Mouse (Mus musculus): Measurements from ENCODE around the gene Add3. TPM values are rescaled to one million over a fixed set of nuclear protein-coding genes. Genes with fewer than 3 reads are reported as not detected.
"Not testable (repeated sequence)": the region's sequence is repeated elsewhere in the genome, so short reads cannot be mapped to it uniquely, and the experiment has no call there.

Add3 gene
- polyA plus RNA-seq, 1 experiment from 2014 or later, result 98.7 TPM

DNA sequence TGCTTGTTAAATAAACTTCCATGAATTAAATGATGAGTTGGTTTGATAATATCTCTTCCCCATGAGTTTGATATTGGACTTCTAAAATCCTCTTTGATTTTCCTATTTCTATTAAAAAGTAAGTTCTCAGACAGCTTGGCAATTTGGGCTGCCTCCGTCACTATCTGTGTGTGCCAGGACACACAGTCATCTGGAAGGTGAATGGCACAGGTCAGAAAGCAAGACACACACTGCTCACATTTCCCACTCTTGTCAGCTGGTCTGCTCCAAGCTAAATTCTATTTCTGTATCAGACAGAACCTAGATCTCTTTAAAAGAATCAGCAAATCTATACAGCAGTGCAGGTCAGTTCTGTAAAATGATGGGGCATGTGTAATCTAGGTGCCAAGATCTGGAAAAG is 61.9 kb downstream of the Add3 start:
- H3K4me3 ChIP-seq, result no peak overlapping the region
- H3K4me2 ChIP-seq, result no peak overlapping the region
- WGBS, result 95% methylated on average over 1 of the region's 1 CpGs
- H3K9ac ChIP-seq, result no peak overlapping the region
- H3K9me3 ChIP-seq, result no peaks in the 10 kb centered on the region
- no peak overlapping the region for H3K27ac ChIP-seq
- H3K36me3 ChIP-seq, result peaks cover 7% of the 10 kb centered on the region; the same call in 1 of the 2 replicates
- no peaks in the 10 kb centered on the region for H3K4me1 ChIP-seq
- no peaks in the 10 kb centered on the region for H3K27me3 ChIP-seq
- ATAC-seq (ENCODE audit: insufficient number of reproducible peaks, low FRiP score, low TSS enrichment, low read depth), result no peak

DNA sequence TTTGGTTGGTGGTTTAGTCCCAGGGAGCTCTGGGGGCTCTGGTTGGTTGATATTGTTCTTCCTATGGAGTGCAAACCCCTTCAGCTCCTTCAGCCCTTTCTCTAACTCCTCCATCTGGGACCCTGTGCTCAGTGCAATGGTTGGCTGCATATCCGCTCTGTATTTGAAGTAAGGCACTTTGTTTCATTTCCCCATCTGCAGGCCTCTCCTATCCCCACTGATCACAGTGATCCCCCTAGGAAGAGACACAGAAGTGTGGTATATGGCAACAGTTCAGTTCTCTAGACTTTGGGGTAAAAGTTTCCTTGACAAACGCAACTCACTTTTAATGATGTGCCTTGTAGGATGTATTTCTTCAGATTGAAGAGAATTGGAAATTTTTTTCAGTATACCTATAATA is 66.7 kb downstream of the Add3 start:
- no peak overlapping the region for H3K4me3 ChIP-seq
- no peak overlapping the region for H3K27ac ChIP-seq
- no peak overlapping the region for H3K9ac ChIP-seq
- H3K9me3 ChIP-seq, result no peaks in the 10 kb centered on the region
- H3K4me1 ChIP-seq, result peaks cover 6% of the 10 kb centered on the region; the same call in 1 of the 2 replicates
- no peaks in the 10 kb centered on the region for H3K36me3 ChIP-seq
- 95% methylated on average over 2 of the region's 2 CpGs for WGBS
- no peaks in the 10 kb centered on the region for H3K27me3 ChIP-seq
- ATAC-seq (ENCODE audit: insufficient number of reproducible peaks, low FRiP score, low TSS enrichment, low read depth), result no peak
- H3K4me2 ChIP-seq, result no peak overlapping the region

DNA sequence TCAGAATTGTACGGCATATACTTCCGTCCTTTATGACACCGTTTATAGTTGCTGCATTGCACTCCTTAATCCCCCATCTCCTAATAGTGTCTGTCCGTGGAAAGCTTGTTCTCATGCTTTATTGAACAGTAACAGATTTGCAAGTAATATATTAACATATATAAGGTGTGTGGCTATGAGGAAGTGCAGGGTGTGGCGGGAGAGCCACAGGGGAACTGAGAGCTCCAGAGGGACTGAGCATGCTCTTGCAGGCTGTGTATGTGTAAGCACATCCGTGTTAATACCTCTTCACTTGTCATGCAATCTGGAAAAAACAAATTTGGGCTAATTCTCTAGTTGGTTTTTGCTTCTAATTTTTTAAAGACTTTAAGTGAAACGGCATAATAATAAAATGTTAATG is 68.6 kb downstream of the Add3 start:
- H3K27me3 ChIP-seq, result no peaks in the 10 kb centered on the region
- no peak overlapping the region for H3K4me3 ChIP-seq
- H3K9me3 ChIP-seq, result no peaks in the 10 kb centered on the region
- no peak for ATAC-seq (ENCODE audit: insufficient number of reproducible peaks, low FRiP score, low TSS enrichment, low read depth)
- peaks cover 6% of the 10 kb centered on the region; the same call in 1 of the 2 replicates for H3K4me1 ChIP-seq
- 80% methylated on average over 7 of the region's 7 CpGs for WGBS
- H3K27ac ChIP-seq, result no peak overlapping the region
- no peak overlapping the region for H3K9ac ChIP-seq
- no peaks in the 10 kb centered on the region for H3K36me3 ChIP-seq
- H3K4me2 ChIP-seq, result no peak overlapping the region

DNA sequence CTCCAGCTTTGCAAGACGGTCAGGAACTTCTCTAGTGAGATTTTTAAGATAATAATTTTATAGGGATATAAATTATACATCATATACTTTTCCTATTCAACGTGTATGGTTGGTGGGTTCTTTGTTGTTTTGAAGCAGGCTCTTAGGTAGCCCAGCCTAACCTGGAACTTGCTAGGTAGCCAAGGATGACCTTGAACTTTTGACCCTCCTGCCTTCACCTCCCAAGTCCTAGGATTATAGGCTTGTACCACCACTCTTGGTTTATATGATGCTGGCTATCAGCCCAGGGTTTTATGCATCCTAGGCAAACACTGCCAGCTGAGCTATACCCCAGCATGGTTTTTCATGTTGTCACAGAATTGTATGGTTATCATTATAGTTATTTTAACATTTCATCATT is 70.0 kb downstream of the Add3 start:
- H3K27ac ChIP-seq, result no peak overlapping the region
- no peak overlapping the region for H3K9ac ChIP-seq
- H3K4me3 ChIP-seq, result no peak overlapping the region
- no peaks in the 10 kb centered on the region for H3K9me3 ChIP-seq
- no peaks in the 10 kb centered on the region for H3K36me3 ChIP-seq
- 38% methylated on average over 2 of the region's 2 CpGs for WGBS
- H3K4me1 ChIP-seq, result peaks cover 6% of the 10 kb centered on the region; the same call in 1 of the 2 replicates
- ATAC-seq (ENCODE audit: insufficient number of reproducible peaks, low FRiP score, low TSS enrichment, low read depth), result no peak
- H3K27me3 ChIP-seq, result no peaks in the 10 kb centered on the region
- H3K4me2 ChIP-seq, result no peak overlapping the region

DNA sequence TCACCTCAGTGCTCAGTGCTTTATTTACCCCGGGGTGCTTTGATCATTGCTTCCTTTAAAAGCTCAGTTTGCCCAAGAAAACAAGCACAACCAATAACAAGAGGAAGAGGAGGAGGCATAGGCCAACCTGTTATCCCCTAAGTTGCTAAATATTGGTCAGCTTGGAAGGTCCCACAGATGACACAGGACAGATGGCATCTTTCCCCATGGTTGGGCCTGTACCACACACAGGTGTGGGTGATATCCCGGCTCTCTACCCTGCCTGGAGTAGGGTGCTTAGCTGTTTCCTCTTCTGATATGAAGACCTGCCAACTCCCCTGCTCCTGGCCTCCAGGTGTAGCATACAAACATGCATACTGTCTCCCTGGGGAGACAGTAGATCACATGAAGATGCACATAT is 75.1 kb downstream of the Add3 start:
- Histone ChIP-seq H3K4me1 (peaks cover 4% of the 10 kb centered on the region; the same call in 1 of the 2 replicates), H3K4me2 (no peak overlapping the region), H3K9ac (no peak overlapping the region), H3K4me3 (no peak overlapping the region), H3K9me3 (no peaks in the 10 kb centered on the region), H3K36me3 (peaks cover 20% of the 10 kb centered on the region), H3K27me3 (no peaks in the 10 kb centered on the region), H3K27ac (no peak overlapping the region)
- ATAC-seq (ENCODE audit: insufficient number of reproducible peaks, low FRiP score, low TSS enrichment, low read depth), result 0 out of 2 replicates have a peak, but pooled peaks have one; percentile 40
- 68% methylated on average over 2 of the region's 2 CpGs for WGBS

DNA sequence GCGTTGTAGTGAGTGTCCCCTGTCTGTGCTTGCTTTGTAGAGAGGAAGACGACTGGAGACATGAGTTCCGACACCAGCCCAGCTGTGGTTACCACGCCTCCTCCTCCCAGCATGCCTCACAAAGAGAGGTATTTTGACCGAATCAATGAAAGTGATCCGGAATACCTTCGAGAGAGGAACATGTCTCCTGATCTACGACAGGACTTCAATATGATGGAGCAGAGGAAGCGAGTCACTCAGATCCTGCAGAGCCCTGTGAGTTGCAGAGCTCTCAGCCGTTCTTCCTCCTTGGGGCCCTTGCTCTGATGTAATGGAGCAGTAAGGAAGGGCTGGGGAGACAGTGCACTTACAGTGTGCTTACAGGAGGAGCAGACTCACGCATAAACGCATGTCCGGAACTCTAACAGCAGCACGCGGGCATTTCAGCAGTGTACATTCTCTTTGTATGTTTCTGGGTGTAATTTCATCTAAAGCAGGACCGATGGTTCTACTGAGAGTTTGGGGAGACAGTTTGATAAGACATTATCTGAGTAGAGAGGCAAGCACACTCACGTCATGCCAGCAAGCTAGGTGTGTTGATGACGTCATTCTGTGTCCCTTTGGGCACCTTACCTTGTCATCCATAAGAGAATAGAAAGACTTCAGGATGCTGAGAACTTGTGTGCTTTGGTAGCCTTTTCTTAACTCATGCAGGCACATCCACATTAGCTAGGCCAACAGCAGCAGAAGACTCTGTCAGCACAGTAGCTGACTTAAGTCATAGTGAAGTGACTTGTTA is 76.7 kb downstream of the Add3 start:
- WGBS, result 85% methylated on average over 18 of the region's 18 CpGs
- Histone ChIP-seq H3K27me3 (no peaks in the 10 kb centered on the region), H3K4me1 (no peaks in the 10 kb centered on the region; the same call in 1 of the 2 replicates), H3K4me2 (no peak overlapping the region), H3K4me3 (no peak overlapping the region), H3K9me3 (no peaks in the 10 kb centered on the region), H3K9ac (no peak overlapping the region), H3K27ac (no peak overlapping the region), H3K36me3 (peaks cover 20% of the 10 kb centered on the region)
- no peak for ATAC-seq (ENCODE audit: insufficient number of reproducible peaks, low FRiP score, low TSS enrichment, low read depth)

DNA sequence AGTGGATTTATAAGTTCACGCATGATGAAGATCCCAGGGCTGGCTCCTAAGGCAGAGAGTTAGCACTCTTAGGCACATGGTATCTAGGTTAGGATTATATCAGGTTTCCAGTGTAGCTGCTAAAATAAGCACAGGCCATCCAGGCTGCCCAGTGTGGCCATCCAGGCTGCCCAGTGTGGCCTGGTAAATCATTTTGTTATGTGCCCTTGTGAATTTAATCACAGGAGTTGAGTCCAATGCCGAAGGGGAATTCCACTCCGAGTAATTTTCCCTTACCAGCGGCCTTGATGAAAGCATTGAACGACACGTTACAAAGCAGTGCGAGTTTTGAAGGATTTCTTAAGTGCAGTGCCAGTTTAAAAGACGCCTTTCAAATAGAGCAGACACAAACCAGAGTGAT is 77.6 kb downstream of the Add3 start:
- WGBS, result 77% methylated on average over 8 of the region's 8 CpGs
- Histone ChIP-seq H3K9me3 (no peaks in the 10 kb centered on the region), H3K4me3 (no peak overlapping the region), H3K4me1 (no peaks in the 10 kb centered on the region), H3K4me2 (no peak overlapping the region), H3K36me3 (peaks cover 20% of the 10 kb centered on the region), H3K9ac (no peak overlapping the region), H3K27ac (no peak overlapping the region), H3K27me3 (no peaks in the 10 kb centered on the region)
- ATAC-seq (ENCODE audit: insufficient number of reproducible peaks, low FRiP score, low TSS enrichment, low read depth), result no peak

DNA sequence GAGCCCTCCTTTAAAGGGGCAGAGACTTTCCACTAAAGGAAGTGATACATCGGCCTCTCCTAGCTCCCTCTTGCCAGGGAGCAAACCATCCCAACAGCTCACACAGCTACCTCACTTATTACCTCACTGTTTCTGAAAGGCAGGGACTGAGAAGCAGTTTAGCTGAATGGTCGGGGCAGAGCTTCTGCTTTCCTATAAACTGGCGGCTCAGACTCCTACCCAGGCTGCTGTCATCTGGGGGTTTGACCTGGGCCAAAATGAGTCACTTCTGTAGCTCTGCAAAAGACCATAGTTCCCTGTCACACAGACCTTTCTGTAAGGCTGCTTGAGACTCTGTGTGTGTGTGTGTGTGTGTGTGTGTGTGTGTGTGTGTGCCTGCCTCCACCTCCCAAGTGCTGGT is 79.1 kb downstream of the Add3 start:
- Histone ChIP-seq H3K4me3 (no peak overlapping the region), H3K27me3 (no peaks in the 10 kb centered on the region), H3K9ac (no peak overlapping the region), H3K27ac (no peak overlapping the region), H3K36me3 (peaks cover 20% of the 10 kb centered on the region), H3K4me1 (no peaks in the 10 kb centered on the region), H3K4me2 (no peak overlapping the region), H3K9me3 (no peaks in the 10 kb centered on the region)
- 57% methylated on average over 3 of the region's 3 CpGs for WGBS
- 0 out of 2 replicates have a peak, but pooled peaks have one; percentile 24 for ATAC-seq (ENCODE audit: insufficient number of reproducible peaks, low FRiP score, low TSS enrichment, low read depth)

DNA sequence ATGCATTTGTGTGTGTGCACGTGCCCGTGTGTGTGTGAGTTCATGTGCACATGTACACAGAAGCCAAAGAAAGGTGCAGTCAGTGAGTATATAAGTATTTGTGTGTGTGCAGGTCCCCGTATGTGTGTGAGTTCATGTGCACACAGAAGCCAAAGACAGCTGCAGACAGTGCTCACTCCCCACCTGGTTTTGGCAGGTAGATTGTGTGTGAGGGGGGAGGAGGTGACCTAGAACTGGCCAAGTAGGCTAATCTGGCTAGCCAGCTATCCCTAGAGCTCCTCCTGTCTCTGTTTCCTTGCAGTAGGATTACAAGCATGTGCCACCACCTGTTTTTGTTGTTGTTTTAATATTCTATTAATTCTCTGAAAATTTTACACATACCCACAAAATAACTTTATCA is 80.9 kb downstream of the Add3 start:
- Histone ChIP-seq H3K9ac (no peak overlapping the region), H3K27ac (no peak overlapping the region), H3K4me3 (no peak overlapping the region), H3K27me3 (no peaks in the 10 kb centered on the region), H3K9me3 (no peaks in the 10 kb centered on the region), H3K4me1 (no peaks in the 10 kb centered on the region), H3K4me2 (no peak overlapping the region), H3K36me3 (peaks cover 20% of the 10 kb centered on the region)
- ATAC-seq (ENCODE audit: insufficient number of reproducible peaks, low FRiP score, low TSS enrichment, low read depth), result no peak
- WGBS, result 95% methylated on average over 3 of the region's 3 CpGs

DNA sequence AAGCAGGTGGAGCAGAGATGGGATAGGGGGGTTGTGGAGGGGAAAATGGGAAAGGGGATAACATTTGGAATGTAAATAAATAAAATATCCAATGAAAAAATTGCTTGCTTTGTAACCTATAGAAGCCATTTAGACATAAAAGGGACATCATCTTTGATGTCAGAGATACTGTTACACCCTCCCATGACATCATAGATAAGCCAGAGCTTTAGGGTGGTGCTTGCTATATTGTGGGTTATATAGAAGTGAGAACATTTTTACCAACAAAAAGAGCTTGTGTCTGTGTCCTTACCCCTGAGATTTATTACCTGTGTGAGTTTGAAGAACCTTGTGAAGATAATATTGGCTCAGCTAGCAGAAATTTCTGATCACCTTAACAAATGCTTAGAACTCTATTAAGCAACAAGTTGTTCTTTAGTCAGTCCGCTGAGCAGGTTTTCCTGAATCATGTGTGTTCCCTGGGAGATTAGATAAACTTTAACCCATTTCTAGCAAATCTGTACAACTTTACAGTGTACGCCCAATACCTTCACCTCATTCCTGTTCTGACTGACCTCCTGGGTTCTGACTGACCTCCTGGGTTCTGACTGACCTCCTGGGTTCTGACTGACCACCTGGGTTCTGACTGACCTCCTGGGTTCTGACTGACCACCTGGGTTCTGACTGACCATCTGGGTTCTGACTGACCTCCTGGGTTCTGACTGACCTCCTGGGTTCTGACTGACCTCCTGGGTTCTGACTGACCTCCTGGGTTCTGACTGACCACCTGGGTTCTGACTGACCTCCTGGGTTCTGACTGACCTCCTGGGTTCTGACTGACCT is 85.2 kb downstream of the Add3 start:
- not testable (repeated sequence) for H3K27me3 ChIP-seq; H3K4me3 ChIP-seq; ATAC-seq (ENCODE audit: insufficient number of reproducible peaks, low FRiP score, low TSS enrichment, low read depth); H3K4me2 ChIP-seq; H3K27ac ChIP-seq; H3K4me1 ChIP-seq; H3K9me3 ChIP-seq; H3K9ac ChIP-seq
- 77% methylated on average over 2 of the region's 2 CpGs for WGBS
- peaks cover 25% of the 10 kb centered on the region for H3K36me3 ChIP-seq

DNA sequence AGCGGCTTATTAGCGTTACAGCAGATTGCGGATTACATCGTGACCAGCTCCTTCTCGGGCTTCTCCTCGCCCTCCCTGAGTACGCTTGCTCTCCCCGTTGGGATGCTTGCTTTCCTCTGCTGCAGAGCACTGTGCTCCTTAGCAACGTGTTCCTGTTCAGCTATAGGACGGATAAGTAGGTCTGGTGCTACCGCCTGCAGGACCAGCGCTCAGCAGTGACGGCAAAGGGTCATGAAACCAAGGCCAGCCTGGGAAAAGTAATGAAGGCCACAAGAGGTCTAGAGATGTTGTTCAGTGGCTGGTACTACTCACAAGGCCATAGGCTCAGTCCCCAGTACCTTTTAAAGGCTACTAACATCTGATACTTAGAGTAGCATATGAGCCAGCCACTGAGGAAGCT is 86.4 kb downstream of the Add3 start:
- Histone ChIP-seq H3K4me3 (no peak overlapping the region), H3K27ac (no peak overlapping the region), H3K9me3 (no peaks in the 10 kb centered on the region), H3K36me3 (peaks cover 30% of the 10 kb centered on the region), H3K9ac (no peak overlapping the region), H3K4me1 (no peaks in the 10 kb centered on the region), H3K27me3 (no peaks in the 10 kb centered on the region), H3K4me2 (no peak overlapping the region)
- no peak for ATAC-seq (ENCODE audit: insufficient number of reproducible peaks, low FRiP score, low TSS enrichment, low read depth)
- WGBS, result 85% methylated on average over 13 of the region's 13 CpGs

Data from limb, embryonic 15.5 days (tissue).